Mouse (Mus musculus) liver, embryonic 14.5 days (tissue): ENCODE results near the gene Tkfc.
A peak's percentile ranks its signal among the peaks of the same experiment; 100 is the strongest.

ENCODE experiments used
- CTCF ChIP-seq: IDR thresholded peaks from 2 replicates; pipeline ENCODE4 v1.5.1; 2016; ENCODE audit warnings: antibody characterized with exemption, low read depth, control low read depth
- EP300 ChIP-seq: IDR thresholded peaks from 2 replicates; pipeline ENCODE4 v1.6.1; 2016; ENCODE audit warnings: antibody characterized with exemption, low read depth

DNA sequence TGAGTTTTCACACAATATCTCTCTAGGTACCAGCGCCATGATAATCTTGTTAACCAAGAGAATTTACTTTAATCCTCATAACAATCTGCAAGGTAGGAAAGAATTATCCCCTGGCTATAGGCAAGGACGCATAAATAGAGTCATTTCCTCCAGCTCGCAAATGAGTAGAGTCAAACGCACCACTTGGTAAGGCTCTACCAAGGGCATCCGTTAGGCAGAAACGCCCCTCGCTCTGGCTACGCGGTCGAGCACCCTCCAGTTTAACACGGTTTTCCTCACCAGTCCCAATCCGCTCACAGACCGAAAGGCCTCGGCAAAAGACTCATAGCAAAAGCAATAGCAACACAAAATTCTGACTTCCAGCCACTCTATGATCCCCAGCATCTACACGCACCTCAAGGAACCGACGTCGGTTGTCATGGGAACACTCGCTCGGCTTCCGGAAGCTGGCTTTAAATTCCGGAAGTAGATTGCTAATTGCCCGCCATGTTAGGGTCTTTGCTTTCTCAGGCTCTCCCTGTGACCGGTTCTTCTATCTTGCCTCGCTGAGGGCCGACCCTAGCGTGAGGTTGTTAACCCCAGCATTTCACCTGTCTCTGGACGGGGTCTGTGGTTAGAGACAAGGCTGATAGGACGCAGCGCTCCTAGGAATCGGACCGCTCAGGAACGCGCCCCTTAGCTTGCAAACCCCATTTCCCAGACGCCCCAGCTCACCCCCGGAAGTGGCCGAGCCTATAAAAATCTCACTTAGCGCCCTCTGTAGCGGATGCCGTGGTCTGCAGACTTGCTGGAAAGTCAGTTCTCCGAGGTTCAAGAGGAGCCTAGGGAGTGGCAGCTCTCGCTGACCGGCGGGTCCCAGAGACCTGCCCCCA is 28.5 kb downstream of the Tkfc start, which contains the start of the genes Cyb561a3 and Tmem138:
- peak; percentile 69 for TF ChIP-seq CTCF
- TF ChIP-seq EP300 = no peak; the same call in 1 of the 2 replicates
